Mouse (Mus musculus) heart, embryonic 12.5 days (tissue): ENCODE data around the gene Tmem62. TPM values are rescaled to one million over a fixed set of nuclear protein-coding genes. Genes with fewer than 3 reads are reported as not detected.
"Not testable (repeated sequence)": the region's sequence is repeated elsewhere in the genome, so short reads cannot be mapped to it uniquely, and the experiment has no call there.

Experiments
- ATAC-seq: fragments of 200-750 bp; cut with Nextera tagmentation; 2 replicates; pipeline ENCODE4 v1.8.0; 2017; ENCODE audit warnings: moderate TSS enrichment, moderate library complexity; ENCODE audit not compliant: insufficient number of reproducible peaks, low FRiP score
- H3K27ac ChIP-seq: fragments of 300-500 bp; sonication (generic); 2 replicates; pipeline ENCODE4 v1.5.1; 2016; ENCODE audit warnings: mild to moderate bottlenecking, moderate library complexity; ENCODE audit not compliant: poor library complexity, severe bottlenecking
- H3K27me3 ChIP-seq: fragments of 300-500 bp; sonication (generic); replicated peaks from 2 replicates; pipeline ENCODE4 v1.6.1; 2016; ENCODE audit warnings: mild to moderate bottlenecking, moderate library complexity
- H3K36me3 ChIP-seq: fragments of 300-500 bp; sonication (generic); 2 replicates; pipeline ENCODE4 v1.6.1; 2016; ENCODE audit warnings: mild to moderate bottlenecking, moderate library complexity
- H3K4me1 ChIP-seq: fragments of 300-500 bp; sonication (generic); replicated peaks from 2 replicates; pipeline ENCODE4 v1.6.1; 2016; ENCODE audit warnings: mild to moderate bottlenecking
- H3K4me2 ChIP-seq: fragments of 300-500 bp; sonication (generic); 2 replicates; pipeline ENCODE4 v1.6.1; 2016; ENCODE audit warnings: mild to moderate bottlenecking, moderate library complexity
- H3K4me3 ChIP-seq: fragments of 300-500 bp; sonication (generic); 2 replicates; pipeline ENCODE4 v1.5.1; 2016; ENCODE audit warnings: mild to moderate bottlenecking
- H3K9ac ChIP-seq: fragments of 300-500 bp; sonication (generic); 2 replicates; pipeline ENCODE4 v1.6.1; 2016; ENCODE audit warnings: mild to moderate bottlenecking, moderate library complexity
- H3K9me3 ChIP-seq: fragments of 300-500 bp; sonication (generic); replicated peaks from 2 replicates; pipeline ENCODE4 v1.6.1; 2016; ENCODE audit warnings: mild to moderate bottlenecking, moderate library complexity
- WGBS: fragments of 180-500 bp; shearing (Covaris S2); methylation state at CpG from one replicate; pipeline ENCODE4 v1.1.7; 2016; 5-methylcytosine and 5-hydroxymethylcytosine counted together
- polyA plus RNA-seq: library from polyadenylated mRNA; unstranded; fragments of >200 nt; fragmentation: Nextera tagmentation; extraction: Ambion mirVana; gene quantifications from 2 replicates; pipeline ENCODE4 v1.2.1, GENCODE M21; 2016

Gene Tmem62
- polyA plus RNA-seq, 1 experiment from 2014 or later = 2.8 TPM

GRCm38 (mm10) chr2:120991196-120991595 lies 14.4 kb downstream of the Tmem62 start:
- WGBS = 74% methylated on average over 4 of the region's 4 CpGs

GRCm38 (mm10) chr2:120996607-120997006 lies 19.8 kb downstream of the Tmem62 start:
- H3K4me1 ChIP-seq, H3K9me3 ChIP-seq, H3K4me3 ChIP-seq, H3K27me3 ChIP-seq, H3K9ac ChIP-seq, H3K27ac ChIP-seq, H3K4me2 ChIP-seq, ATAC-seq, H3K36me3 ChIP-seq: not testable (repeated sequence)
- WGBS = 80% methylated on average over 1 of the region's 1 CpGs

More at GRCm38 (mm10) chr2:120991196-120991595, 14.4 kb downstream of the Tmem62 start:
- Histone ChIP-seq H3K9ac (no peak overlapping the region), H3K4me1 (no peaks in the 10 kb centered on the region), H3K4me2 (no peak overlapping the region), H3K4me3 (no peak overlapping the region), H3K36me3 (no peaks in the 10 kb centered on the region), H3K27ac (no peak overlapping the region), H3K9me3 (no peaks in the 10 kb centered on the region), H3K27me3 (no peaks in the 10 kb centered on the region)
- no peak for ATAC-seq

DNA sequence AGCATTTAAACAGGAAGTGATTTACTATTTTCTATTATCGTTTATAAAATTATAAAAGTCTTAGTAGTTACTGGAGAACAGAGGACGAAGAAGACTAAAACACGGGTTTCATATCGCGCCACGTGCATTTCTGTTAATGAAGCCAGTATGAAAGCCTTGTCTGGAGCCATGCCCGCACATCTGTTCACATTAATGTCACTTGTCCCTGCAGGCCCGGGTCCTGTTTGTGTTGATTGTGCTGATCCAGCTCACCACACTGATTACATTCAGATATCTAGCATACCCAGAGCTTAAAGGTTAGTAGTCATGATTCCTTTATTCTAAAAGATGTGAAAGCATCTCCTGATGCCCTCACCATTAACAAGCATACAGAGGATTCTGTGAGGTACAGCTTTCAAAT lies 22.0 kb downstream of the Tmem62 start:
- H3K4me3 ChIP-seq = no peak overlapping the region
- no peaks in the 10 kb centered on the region for H3K36me3 ChIP-seq
- H3K27me3 ChIP-seq = no peaks in the 10 kb centered on the region
- H3K9ac ChIP-seq = no peak overlapping the region
- ATAC-seq = no peak
- H3K4me2 ChIP-seq = no peak overlapping the region
- H3K9me3 ChIP-seq = no peaks in the 10 kb centered on the region
- H3K27ac ChIP-seq = no peak overlapping the region
- H3K4me1 ChIP-seq = no peaks in the 10 kb centered on the region
- WGBS = 78% methylated on average over 8 of the region's 8 CpGs

DNA sequence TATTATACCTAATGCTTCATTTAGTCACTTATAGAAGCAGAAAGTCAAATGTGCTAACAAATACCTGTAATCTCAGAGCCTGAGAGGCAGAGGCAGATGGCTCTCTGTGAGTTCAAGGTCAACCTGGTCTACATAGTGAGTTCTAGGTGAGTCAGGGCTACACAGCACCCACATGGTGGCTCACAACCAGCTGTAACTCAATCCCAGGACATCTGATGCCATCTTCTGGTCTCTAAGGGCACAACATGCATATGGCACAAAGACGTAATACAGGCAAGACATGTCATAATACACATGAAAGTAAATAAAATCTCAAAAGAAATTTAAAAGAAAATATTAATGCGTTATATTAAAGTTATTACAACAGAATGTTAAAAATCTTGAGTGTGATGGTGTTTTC lies 26.8 kb downstream of the Tmem62 start:
- ATAC-seq = no peak
- no peak overlapping the region for H3K9ac ChIP-seq
- H3K4me1 ChIP-seq = no peaks in the 10 kb centered on the region
- WGBS = 62% methylated on average over 2 of the region's 2 CpGs
- no peaks in the 10 kb centered on the region for H3K36me3 ChIP-seq
- H3K4me3 ChIP-seq = no peak overlapping the region
- no peaks in the 10 kb centered on the region for H3K27me3 ChIP-seq
- no peak overlapping the region for H3K4me2 ChIP-seq
- H3K27ac ChIP-seq = no peak overlapping the region
- no peaks in the 10 kb centered on the region for H3K9me3 ChIP-seq

DNA sequence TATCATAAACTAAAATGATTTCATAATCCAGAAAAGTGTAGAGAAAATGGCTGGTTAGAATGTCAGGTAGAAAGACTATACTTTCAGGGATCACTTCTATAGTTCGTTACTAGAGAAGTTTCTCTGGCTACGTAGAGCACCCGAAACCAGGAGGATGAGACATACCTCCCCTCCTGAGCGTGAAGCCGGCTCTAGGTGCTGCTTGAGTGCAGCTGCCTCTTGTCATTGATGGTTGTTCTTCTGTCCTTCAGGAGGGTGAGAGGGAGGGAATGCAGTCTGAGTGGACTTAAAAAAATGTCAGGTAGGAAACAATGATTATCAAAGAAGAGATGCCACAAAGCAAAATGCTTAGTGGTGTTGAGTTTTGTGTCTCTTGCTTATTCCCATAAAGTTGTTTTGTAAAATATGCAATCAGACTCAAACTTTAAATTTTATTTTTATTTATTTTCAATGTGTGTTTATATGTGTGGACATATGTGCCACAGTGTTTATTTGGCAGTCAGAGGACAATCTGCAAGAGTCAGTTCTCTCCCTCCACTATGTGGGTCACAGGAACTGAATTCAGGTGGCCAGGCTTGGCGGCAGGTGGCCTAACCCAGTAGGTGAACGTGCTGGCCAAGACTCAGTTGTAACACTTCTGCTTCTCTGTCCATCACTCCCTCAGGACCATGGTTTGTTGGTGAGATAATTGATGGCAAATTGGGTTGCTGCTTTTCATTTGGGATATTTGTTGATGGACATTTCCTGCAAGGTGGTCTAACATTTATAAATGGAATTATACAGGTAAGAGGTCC lies 27.4 kb downstream of the Tmem62 start:
- no peaks in the 10 kb centered on the region for H3K27me3 ChIP-seq
- no peak overlapping the region for H3K4me2 ChIP-seq
- no peak overlapping the region for H3K27ac ChIP-seq
- no peak for ATAC-seq
- peaks cover 5% of the 10 kb centered on the region for H3K4me1 ChIP-seq
- no peak overlapping the region for H3K4me3 ChIP-seq
- H3K9me3 ChIP-seq = no peaks in the 10 kb centered on the region
- H3K36me3 ChIP-seq = no peaks in the 10 kb centered on the region
- 81% methylated on average over 7 of the region's 7 CpGs for WGBS
- no peak overlapping the region for H3K9ac ChIP-seq

GRCm38 (mm10) chr2:121006986-121007385 lies 30.2 kb downstream of the Tmem62 start:
- WGBS = 79% methylated on average over 1 of the region's 1 CpGs
- Histone ChIP-seq H3K36me3 (peaks cover 7% of the 10 kb centered on the region; the same call in 1 of the 2 replicates), H3K9me3 (no peaks in the 10 kb centered on the region), H3K27ac (no peak overlapping the region), H3K9ac (no peak overlapping the region), H3K4me2 (no peak overlapping the region), H3K4me1 (peaks cover 7% of the 10 kb centered on the region), H3K27me3 (no peaks in the 10 kb centered on the region), H3K4me3 (no peak overlapping the region)
- ATAC-seq = no peak

DNA sequence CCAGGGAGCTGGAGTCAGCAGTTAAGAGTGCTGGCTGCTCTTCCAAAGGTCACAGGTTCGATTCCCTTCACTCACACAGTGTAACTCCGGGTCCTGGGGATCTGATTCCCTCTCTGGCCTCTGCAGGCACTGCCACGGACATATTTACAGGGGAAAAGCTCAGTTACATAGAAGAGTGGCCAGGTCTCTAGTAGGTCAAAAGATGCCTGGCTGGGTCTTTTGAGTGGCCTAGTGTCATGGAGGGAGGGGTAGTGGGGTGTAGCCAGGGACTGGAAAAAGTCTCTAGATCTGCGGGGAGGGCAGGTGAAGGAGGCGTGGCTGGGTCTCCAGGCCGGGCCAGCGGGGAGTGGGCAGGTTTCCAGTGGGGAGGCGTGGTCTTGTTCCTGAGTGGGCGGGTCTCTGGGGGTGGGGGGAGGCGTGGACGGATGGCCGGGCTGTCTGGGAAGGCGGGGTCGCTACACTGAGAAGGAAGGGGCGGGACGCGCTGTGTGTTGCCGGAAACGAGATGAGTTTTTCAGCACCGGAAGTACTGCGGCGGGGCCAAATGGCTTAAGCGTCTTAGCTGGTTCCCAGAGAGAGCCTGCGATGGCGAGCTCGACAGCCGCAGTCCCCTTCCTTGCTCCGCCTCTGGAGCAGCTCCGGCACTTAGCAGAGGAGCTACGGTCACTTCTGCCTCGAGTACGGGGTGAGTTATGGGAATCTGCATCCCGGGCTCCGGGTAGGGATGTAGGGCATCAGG lies 31.3 kb downstream of the Tmem62 start, which contains the start of gene Ccndbp1:
TSS of gene Ccndbp1 (plus strand) at position 479 of the 739 bp plus-strand sequence.
- Histone ChIP-seq H3K4me3 (peak within 1 kb of the TSS; percentile 87), H3K4me2 (peak within 1 kb of the TSS; percentile 95), H3K9ac (peak within 1 kb of the TSS; percentile 78), H3K4me1 (peaks cover 7% of the 10 kb centered on the region), H3K36me3 (peaks cover 17% of the 10 kb centered on the region), H3K27me3 (no peaks in the 10 kb centered on the region), H3K27ac (peak within 1 kb of the TSS; percentile 30; the same call in 1 of the 2 replicates), H3K9me3 (no peaks in the 10 kb centered on the region)
- WGBS = 2% methylated on average over 34 of the region's 34 CpGs
- ATAC-seq = peak; percentile 98

DNA sequence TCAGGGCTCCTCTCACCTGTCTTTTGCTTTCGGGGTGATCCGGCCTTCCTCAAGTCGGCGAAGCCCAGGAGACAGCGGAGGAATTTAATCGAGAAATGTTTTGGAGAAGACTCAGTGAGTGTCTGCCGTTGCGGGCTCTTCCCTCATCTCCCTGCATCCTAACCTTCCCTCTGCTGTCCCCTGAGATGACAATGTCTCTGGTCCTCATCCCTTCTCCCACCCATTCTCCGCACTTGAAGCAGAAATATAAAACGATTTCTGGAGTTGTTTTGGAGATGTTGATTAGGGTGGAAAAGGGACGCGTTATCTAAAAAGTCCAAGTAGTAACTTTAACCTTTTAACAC lies 31.8 kb downstream of the Tmem62 start:
- Histone ChIP-seq H3K4me3 (peak overlapping the region; percentile 87), H3K9ac (peak overlapping the region; percentile 78), H3K27ac (peak overlapping the region; percentile 30; the same call in 1 of the 2 replicates), H3K9me3 (no peaks in the 10 kb centered on the region), H3K36me3 (peaks cover 19% of the 10 kb centered on the region), H3K27me3 (no peaks in the 10 kb centered on the region), H3K4me1 (peaks cover 7% of the 10 kb centered on the region), H3K4me2 (peak overlapping the region; percentile 95)
- 1% methylated on average over 12 of the region's 12 CpGs for WGBS
- peak; percentile 34; the same call in 1 of the 2 replicates for ATAC-seq

GRCm38 (mm10) chr2:121009071-121009677 lies 32.4 kb downstream of the Tmem62 start:
- WGBS = 20% methylated on average over 5 of the region's 5 CpGs
- no peak overlapping the region for H3K27ac ChIP-seq
- peak overlapping the region; percentile 78 for H3K9ac ChIP-seq
- H3K4me1 ChIP-seq = peaks cover 7% of the 10 kb centered on the region
- no peaks in the 10 kb centered on the region for H3K27me3 ChIP-seq
- H3K9me3 ChIP-seq = no peaks in the 10 kb centered on the region
- H3K4me3 ChIP-seq = peak overlapping the region; percentile 87
- ATAC-seq = no peak
- H3K4me2 ChIP-seq = peak overlapping the region; percentile 95
- peaks cover 21% of the 10 kb centered on the region for H3K36me3 ChIP-seq

DNA sequence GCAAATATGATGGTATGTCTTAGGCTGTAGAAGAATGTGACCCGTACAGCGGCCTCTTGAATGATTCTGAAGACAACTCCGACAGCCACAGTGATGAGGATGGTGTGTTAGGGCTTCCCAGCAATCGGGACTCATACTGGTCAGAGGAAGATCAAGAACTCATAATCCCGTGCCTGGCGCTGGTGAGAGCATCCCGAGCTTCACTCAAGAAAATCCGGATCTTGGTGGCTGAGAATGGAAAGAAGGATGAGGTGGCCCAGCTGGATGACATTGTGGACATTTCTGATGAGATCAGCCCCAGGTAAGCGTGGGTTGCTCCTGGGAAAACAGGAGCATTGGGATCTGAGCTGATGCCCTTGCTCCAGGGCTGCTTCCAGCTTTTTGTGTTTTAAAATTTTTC lies 35.9 kb downstream of the Tmem62 start:
- H3K36me3 ChIP-seq = peaks cover 36% of the 10 kb centered on the region
- H3K4me2 ChIP-seq = no peak overlapping the region
- no peak for ATAC-seq
- H3K4me3 ChIP-seq = no peak overlapping the region
- H3K4me1 ChIP-seq = peaks cover 7% of the 10 kb centered on the region
- no peaks in the 10 kb centered on the region for H3K9me3 ChIP-seq
- H3K27me3 ChIP-seq = no peaks in the 10 kb centered on the region
- H3K27ac ChIP-seq = no peak overlapping the region
- 86% methylated on average over 9 of the region's 9 CpGs for WGBS
- H3K9ac ChIP-seq = no peak overlapping the region

DNA sequence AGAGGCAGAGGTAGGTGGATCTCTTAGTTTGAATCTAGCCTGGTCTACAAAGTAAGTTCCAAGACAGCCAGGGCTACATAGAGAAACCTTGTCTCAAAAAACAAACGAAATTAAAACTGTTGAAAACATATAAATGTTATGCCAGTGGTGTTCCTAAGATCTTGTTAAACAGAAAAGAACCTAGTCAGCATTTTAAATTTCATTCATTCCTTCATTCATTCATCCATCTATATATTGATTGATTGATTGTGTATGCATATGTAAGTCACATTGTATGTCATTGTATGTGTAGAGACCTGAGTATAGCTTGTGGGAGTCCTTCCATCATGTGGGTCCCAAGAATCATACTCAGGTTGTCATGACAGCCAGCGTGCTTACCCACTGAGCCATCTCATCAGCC lies 38.7 kb downstream of the Tmem62 start:
- Histone ChIP-seq H3K27ac (no peak overlapping the region), H3K27me3 (no peaks in the 10 kb centered on the region), H3K9me3 (no peaks in the 10 kb centered on the region), H3K4me2 (no peak overlapping the region), H3K36me3 (peaks cover 40% of the 10 kb centered on the region), H3K4me3 (no peak overlapping the region), H3K4me1 (no peaks in the 10 kb centered on the region), H3K9ac (no peak overlapping the region)
- WGBS = 79% methylated on average over 2 of the region's 2 CpGs
- ATAC-seq = no peak
